Mouse (Mus musculus) lung, adult 10 weeks (tissue): ENCODE measurements around the gene Cntf. TPM values are rescaled to one million over a fixed set of nuclear protein-coding genes. Genes with fewer than 3 reads are reported as not detected.

Experiments
- polyA plus RNA-seq: library from polyadenylated mRNA; stranded (reverse); fragments of 350-450 nt; fragmentation: Illumina TruSeq; extraction: RNeasy Lipid Tissue Mini Kit (QIAGEN cat#74804); gene quantifications from one replicate; pipeline ENCODE4 v1.2.3, GENCODE M21; 2014; ENCODE audit warnings: low read depth, low replicate concordance; ENCODE audit not compliant: insufficient read depth

The Cntf gene
- 1.2 TPM for polyA plus RNA-seq

GRCm38 (mm10) chr19:12765308-12765707 is at the start of gene Cntf:
Gene Cntf, minus strand, starts transcription at chr19:12765632.

GRCm38 (mm10) chr19:12795511-12796327 is 30.3 kb upstream of the Cntf start, which contains the start of the genes Zfp91 and Lpxn:
Gene Zfp91, minus strand, starts transcription at chr19:12796126.
Gene Lpxn, plus strand, starts transcription at chr19:12796193.

Other genes starting within 250 kb of the Cntf start
- gene Fam111a, start 219.9 kb downstream of the Cntf start, polyA plus RNA-seq, result 11.4 TPM
- gene Gm4952, start 165.7 kb downstream of the Cntf start, polyA plus RNA-seq, result not detected
- not detected for gene Glyat, start 132.3 kb downstream of the Cntf start, polyA plus RNA-seq
- not detected for gene Olfr1442, start 95.2 kb downstream of the Cntf start, polyA plus RNA-seq
- gene Olfr1443, start 87.5 kb downstream of the Cntf start, polyA plus RNA-seq, result not detected
- not detected for gene Keg1, start 69.8 kb downstream of the Cntf start, polyA plus RNA-seq
- 25.7 TPM for gene Zfp91, start 30.5 kb upstream of the Cntf start, polyA plus RNA-seq
- gene Lpxn, start 30.6 kb upstream of the Cntf start, polyA plus RNA-seq, result 7.3 TPM
- not detected for gene Gm5244, start 81.0 kb upstream of the Cntf start, polyA plus RNA-seq
- gene Olfr1444, start 91.7 kb upstream of the Cntf start, polyA plus RNA-seq, result not detected
- gene Olfr1445, start 118.2 kb upstream of the Cntf start, polyA plus RNA-seq, result not detected
- gene Olfr1446, start 127.9 kb upstream of the Cntf start, polyA plus RNA-seq, result not detected
- gene Olfr1447, start 138.1 kb upstream of the Cntf start, polyA plus RNA-seq, result not detected
- not detected for gene Olfr1448, start 158.8 kb upstream of the Cntf start, polyA plus RNA-seq
- not detected for gene Olfr1449, start 165.2 kb upstream of the Cntf start, polyA plus RNA-seq
- not detected for gene Olfr1450, start 184.6 kb upstream of the Cntf start, polyA plus RNA-seq
- not detected for gene Olfr1451, start 229.4 kb upstream of the Cntf start, polyA plus RNA-seq